Mouse (Mus musculus) megakaryocyte progenitor cell, adult 5-6 weeks (primary cell): ENCODE measurements around the gene Jazf1. TPM values are rescaled to one million over a fixed set of nuclear protein-coding genes. Genes with fewer than 3 reads are reported as not detected.

Experiments used
- ATAC-seq: replicated peaks from 2 replicates; pipeline ENCODE4 v1.8.0; 2016; ENCODE audit warnings: mild to moderate bottlenecking, moderate TSS enrichment, inconsistent platforms; ENCODE audit not compliant: poor library complexity
- total RNA-seq, 2 experiments: library from RNA; stranded (forward) in 1 of 2; stranded (reverse) in 1 of 2; fragments of 157-497, 149-512 nt in 1 of 2; fragments of 200-1000 nt in 1 of 2; gene quantifications; 2 replicates each; pipeline versions ENCODE4 v1.2.3 to v1.2.4; 2015 to 2017

Jazf1 gene
- total RNA-seq, 2 experiments from 2014 or later: 0.33 TPM; not detected in 1

- ATAC-seq: no peak
Measured at GRCm38 (mm10) chr6:52861928-52862327, 206.5 kb downstream of the Jazf1 start.

DNA sequence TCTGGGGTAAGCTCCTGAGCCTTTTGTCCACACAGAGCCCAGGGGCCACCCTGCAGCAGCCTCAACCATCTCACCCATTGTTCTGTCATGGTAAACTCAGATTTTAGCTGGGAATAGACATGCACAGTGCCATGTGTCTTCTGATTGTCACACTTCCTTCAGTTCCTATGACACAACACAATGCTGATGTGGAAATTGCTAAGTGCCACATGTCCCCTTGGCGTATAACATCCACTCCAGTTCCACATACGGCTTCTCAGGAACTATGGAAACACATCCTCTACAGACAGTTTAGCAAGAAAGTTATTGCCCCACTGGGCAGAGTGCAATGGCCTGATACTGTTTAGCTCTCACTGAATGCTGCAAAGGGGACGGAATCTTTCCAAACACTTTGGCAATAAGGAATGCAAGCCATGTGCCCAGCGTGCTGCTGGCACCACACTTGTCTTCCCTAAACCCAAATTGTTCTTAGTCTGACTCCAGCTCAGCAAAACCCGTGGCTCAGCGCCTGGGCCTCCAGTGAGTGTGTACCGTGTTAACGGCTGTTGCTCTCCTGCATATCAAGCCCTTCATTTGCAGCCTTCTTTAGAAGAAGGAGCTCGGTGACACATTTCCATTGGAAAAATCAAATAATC lies 207.1 kb downstream of the Jazf1 start:
- peak; percentile 96 for ATAC-seq

DNA sequence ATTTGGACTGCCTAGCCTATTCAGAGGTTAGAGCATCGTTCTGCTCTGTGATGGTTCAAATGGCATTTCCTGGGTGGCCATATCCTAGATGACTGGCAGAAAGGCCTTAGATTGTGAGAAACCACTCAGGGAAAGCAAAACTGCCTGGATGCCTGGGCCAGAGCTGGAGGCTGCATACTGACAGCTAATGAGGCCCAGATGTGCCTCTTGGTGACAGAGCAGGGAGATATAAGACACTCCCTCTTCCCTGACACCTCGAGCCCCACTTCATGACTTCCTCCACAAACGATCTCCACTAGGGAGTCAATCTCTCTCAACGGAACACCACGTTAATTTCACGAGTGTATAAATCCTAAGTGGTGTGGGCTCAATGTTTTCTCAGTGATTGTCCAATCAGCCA lies 207.7 kb downstream of the Jazf1 start:
- no peak for ATAC-seq

DNA sequence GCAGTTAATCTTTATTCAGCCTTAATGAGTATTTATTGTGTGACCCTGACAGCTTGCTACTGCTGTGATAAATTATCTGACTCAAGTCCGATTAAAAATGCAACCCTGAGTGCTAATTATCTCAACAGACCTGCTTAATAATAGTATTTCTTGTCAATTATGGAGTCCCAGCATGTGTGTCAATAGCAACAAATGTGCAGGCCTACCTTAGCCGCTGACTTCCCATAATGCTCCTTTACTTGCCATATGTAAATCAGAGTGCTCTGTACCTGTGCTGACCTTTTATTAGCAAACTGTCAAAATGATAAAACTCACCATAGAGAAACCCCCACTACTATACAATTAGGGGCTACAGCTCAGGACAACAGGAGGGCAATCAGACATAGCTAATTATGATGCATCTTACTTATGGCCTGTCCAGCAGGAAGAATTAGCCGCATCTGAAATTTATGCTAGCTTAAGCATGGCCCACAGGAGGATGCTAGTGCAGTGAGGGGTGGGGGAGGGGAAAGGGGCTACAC lies 209.5 kb downstream of the Jazf1 start:
- ATAC-seq: no peak

DNA sequence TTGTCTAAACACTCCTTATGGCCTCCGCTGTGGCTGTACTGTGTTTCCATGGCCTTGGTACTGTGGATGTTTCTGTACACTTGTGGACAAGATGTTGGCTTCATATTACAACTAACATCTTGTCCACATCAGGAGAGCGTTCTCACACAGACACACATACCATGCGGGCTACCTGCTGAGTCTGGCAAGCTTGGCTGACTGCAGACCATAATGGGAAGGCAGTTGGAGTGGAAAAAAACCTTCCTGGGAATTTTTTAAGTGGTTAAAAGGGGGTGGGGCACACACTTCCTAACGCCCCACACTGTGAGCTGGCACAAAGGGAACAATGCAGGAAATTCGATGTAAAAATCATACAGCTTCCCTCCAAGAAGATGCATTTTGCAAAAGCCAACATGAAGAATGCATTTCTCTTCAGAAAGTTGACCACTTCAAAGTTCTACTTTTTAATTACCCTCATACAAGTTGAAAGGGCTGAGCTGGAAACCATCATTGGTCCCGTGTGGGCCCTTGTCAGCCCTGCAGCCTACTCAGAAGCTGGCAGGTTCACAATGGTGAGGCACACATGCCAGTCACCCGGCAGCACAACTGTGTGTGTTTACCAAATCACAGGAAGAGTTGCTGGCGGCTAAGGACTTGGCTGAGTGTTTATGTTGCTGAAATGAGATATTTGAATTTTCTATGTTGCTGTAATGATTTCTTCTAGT lies 215.9 kb downstream of the Jazf1 start:
- no peak for ATAC-seq

- no peak for ATAC-seq
Measured at GRCm38 (mm10) chr6:52851975-52852374, 216.5 kb downstream of the Jazf1 start.

GRCm38 (mm10) chr6:52851019-52851418 lies 217.4 kb downstream of the Jazf1 start:
- ATAC-seq: no peak

- ATAC-seq: no peak
Measured at GRCm38 (mm10) chr6:52848199-52848598, 220.2 kb downstream of the Jazf1 start.

GRCm38 (mm10) chr6:52846314-52846713 lies 222.1 kb downstream of the Jazf1 start:
- ATAC-seq: 0 out of 2 replicates have a peak, but pooled peaks have one; percentile 30

GRCm38 (mm10) chr6:52844741-52845140 lies 223.7 kb downstream of the Jazf1 start:
- no peak for ATAC-seq

DNA sequence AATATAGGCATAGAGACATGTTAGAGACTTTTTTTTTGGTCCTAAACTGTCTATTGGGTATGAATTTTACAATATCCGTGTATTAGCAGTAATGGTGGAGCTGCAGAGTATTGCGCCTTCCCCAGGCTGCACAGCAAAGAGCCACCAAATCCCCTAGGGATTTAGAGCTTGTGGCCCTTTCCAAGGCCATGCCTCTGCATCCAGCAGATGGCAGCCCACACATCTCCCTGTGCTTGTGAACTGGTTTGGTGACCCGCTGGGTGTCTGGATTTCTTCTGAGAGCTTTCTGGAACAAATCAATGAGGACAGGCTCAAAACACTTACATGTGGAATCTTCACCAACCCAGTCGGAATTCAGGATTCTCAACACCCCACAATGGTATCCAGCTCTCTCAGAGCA lies 225.4 kb downstream of the Jazf1 start:
- ATAC-seq: peak; percentile 27; the same call in 1 of the 2 replicates

DNA sequence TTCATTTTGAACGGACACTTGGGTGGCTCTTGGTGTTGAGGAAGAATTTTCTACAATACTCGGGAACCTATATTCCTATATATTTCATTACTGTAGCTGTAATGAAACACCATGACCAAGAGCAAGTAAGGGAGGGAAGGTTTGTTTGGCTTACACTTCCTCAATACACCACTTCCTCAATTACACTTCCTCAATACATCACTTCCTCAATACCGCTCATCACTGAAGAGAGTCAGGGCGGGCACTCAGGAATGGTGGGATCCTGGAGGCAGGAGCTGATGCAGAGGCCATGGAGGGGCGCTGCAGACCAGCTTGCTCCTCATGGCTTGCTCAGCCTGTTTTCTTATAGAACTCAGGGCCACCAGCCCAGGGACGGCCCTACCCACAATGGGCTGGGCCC lies 225.8 kb downstream of the Jazf1 start:
- ATAC-seq: peak; percentile 76

DNA sequence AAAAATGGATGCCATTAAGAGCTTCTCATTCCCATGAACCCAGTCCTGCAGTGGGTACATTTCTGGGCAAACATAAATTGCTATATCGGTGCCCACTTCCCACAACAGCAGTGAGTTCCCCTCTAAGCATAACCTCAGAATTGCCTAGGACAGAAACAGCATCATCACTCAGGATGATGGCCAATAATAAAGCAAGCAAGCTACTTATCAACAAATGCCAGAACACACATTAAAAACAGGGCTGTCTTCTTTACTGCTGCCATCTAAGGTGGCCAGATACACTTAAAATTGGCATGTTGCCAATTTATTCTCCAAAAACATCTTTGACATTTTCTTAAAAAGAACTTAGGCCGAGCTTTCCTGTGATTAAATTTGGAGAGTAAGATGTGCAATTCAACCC lies 226.8 kb downstream of the Jazf1 start:
- ATAC-seq: peak; percentile 29

DNA sequence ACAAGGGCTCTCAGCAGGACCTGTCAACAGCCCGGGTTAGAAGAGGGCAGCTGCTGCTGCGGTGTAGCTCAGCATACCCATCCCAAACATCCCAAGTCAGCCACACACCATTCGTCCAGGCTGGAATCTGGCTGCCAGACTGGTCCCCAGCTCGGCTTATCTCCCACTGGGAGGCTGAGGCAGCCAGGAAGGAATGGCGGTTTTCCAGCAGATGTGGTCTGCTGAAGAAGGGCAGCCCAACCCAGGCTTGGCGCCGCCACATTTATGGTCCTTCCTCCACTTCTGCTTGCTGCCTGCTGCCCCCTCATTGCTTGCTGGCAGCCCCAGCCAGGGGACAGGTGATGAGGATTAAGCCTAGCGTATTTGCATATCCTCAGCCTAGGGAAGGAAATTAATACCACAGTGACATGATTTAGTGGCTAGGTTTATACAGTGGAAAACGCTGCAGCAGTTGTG lies 227.8 kb downstream of the Jazf1 start:
- ATAC-seq: no peak

DNA sequence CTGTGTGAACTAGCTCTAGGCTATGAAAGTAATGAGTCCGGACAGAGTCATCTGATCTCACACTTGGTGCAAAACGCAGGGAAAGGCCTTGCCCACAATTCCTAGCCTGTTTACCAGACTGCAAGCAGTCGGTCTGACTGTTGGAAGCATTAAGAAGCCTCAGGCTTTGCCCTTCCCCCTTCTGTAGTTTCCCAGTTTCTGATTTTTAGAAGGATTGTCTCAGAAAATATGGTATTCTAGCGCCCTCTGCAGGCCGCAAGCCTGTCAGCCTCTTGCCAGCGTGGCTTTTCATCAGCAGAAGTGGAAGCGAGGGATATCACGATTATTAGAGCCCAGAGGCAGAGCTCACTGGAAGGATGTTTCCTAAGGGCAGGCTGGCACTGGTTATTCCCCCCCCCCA lies 229.7 kb downstream of the Jazf1 start:
- peak; percentile 67 for ATAC-seq

GRCm38 (mm10) chr6:52837792-52838191 lies 230.6 kb downstream of the Jazf1 start:
- no peak for ATAC-seq

DNA sequence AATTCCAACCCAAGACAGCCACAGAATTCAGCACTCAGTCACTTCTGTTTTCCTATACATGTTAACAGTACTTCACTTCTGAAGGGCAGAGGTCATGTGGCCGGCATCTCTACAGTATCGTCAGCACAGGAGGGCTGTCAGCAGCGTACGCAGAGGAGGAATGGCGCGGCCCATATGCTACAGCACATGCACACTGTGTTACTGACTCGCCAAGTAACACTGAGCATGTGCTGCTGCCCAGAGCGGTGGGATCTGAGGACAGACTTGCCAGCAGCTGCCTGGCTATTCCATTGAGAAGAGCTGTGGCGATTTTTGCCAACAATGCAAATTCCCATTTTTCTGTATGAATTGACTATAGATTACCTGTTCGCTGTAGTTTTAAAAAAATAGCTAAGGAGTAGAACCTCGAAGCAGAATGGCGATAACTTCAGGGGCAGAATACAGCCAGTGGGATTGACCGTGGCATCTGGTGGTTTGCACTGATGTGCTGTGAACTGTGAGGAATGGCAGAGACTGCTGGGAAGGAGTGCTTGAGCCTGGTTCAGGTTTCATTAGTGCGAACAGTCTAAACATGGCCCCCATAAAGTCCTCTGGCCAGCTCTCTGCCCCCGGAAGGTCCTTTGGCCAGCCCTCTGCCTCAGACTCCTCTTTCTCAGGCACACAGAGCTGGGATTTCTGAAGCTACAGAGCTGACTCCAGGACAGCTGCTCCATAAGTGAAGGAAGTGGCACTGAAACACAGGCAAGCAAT lies 232.1 kb downstream of the Jazf1 start:
- no peak for ATAC-seq

- ATAC-seq: no peak
Measured at GRCm38 (mm10) chr6:52827752-52828277, 240.6 kb downstream of the Jazf1 start.

DNA sequence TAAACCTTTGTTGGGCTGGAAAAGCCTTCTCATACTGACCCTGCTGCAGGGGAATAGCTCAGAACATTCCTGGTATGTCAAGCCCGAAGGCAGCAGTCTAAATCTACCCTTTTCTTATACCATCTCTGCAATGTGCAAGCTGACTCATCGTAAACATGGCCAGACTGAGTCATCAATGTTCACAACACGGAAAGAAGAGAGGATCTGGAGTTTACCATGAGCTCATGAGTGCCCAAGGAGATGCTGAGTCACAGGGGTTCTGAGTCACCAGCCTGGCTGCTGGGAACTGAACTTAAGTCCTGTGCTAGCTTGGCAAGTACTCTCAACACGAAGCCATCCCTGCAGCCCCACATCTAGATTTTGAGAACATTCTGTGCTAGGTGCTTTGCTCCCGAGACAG lies 242.9 kb downstream of the Jazf1 start:
- ATAC-seq: peak; percentile 77

GRCm38 (mm10) chr6:52824977-52825482 lies 243.4 kb downstream of the Jazf1 start:
- no peak for ATAC-seq

GRCm38 (mm10) chr6:52823064-52823463 lies 245.4 kb downstream of the Jazf1 start:
- ATAC-seq: no peak
